Mouse (Mus musculus): ENCODE measurements around the gene Gm10447. TPM values are rescaled to one million over a fixed set of nuclear protein-coding genes. Genes with fewer than 3 reads are reported as not detected.

Gene Gm10447
- total RNA-seq, 2 experiments from 2014 or later, result not detected

DNA sequence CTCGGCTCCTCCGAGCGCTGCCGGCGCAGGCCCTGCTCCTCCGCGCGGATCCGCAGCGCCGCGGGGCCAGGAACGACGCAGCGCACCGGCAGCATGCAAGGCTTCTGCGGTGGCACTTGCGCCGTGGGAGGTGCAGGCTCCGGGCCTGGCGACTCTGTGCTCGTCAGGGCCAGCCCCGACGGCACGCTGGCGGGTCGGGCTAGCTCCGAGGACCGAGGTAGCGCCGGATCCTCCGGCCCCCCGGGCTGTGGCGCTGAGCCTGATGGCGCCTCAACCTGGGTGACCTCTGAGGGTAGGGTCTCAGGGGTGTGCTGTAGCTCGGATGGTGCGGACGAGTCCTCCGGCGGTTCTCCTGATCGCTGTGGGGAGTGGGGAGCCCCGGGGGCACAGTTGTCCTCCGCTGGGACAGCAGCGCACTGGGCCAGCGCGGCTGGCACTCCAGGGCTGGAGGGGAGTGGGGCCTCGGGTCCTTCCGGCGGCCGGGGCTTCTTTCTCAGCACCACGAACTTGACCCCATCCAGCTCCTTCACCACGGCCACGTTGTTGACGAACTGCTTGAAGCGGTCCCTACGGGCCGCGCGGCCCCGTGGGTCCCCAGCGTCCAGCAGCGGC is 22.4 kb upstream of the Gm10447 start:
- intact Hi-C loops (cut with DNase I), result no loop called here
- peak in 1 of 2 experiments; percentile 26 for DNase-seq

DNA sequence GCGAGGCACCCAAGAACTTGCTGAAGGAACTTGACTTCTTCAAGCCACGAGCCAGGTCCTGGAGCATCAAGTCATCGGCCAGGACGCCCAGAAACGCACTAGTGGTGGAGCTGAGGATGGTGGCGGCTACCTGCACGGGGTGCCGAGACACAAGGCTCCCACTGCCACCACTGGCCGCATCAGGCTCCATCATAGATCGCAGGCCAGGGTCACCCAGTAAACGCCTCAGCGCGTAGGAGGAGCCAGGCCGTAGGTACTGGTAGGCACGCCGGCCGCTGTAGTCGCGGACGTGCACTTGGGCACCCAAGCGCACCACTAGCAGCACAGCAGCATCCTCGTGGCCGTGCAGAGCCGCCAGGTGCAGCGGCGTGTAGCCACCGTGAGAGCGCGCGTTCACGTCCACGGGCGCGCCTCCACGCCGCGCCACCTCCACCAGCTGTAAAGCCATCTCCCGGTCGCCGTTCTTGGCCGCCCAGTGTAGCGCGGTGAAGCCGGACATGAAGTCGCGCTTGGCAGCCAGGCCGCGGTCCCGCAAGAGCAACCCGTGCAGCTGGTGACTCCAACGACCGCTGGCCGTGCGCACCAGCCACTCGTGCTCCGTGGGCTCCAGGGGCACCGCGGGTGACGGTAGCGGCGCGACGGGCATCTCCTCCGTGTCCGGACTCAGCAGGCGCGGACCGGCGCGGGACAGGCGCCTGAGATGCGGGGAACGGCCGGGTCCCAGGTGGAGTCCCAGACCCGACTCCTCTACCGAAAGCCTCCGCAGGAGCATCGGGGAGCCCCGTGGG is 21.7 kb upstream of the Gm10447 start:
- intact Hi-C loops (cut with DNase I), result no loop called here
- DNase-seq, result peak in 1 of 2 experiments; percentile 22

DNA sequence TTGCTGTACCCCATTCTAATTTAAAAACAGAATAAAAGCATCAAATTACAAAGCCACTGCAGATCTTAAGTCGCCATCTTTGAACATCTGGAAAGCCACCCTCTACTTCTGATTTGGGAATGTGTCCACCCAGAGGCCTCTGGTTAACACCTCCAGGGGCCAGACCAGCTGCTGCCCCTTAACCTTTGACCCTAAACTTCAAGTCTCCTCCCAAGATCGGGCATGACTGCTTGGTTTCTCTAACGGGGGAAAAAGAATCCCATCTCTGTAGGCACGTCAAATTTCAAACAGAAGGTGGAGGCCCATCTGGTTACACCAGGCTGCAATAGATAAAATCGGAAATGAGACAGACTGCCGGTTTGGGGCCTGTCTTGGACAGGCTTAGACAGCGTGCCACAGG is 20.9 kb upstream of the Gm10447 start:
- intact Hi-C loops (cut with DNase I), result no loop called here
- DNase-seq, result no peak

DNA sequence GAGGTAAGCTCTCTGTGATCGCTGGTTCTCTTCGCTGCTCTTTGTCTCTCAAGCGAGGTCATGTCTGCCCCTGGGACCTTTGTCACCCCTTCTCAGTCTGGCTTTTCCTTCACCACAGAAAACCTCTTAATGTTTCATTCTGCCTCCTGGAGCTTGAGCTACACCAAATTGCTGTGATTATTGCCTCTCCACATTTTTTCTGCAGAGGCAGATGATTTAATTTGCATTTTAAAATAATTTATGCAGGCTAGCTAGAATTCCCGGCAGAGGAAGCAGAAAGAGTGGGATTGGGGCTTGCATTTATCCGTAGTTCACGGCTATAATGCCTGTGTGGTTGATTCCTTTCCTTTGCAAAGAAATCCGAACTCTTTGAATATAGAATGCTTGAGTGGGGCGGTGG is 18.7 kb upstream of the Gm10447 start:
- intact Hi-C loops (cut with DNase I), result no loop called here
- DNase-seq, result no peak

DNA sequence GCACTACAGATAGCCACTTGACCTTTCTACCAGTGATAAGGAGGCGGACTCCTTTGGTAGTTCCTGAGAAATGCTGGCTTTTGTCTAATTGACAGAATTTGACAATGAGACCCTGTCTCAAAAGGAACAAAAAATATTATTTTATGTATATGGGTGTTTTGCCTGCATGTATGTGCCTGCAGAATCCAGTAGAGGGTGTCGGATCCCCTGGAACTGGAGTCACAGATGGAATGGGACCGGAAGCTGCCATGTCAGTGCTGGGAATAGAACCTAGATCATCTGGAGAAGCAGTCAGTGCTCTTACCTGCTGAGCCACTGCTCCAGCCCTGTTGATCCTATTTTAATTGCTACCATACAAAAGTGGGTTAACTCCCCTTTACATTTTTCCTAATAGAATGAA is 15.8 kb upstream of the Gm10447 start:
- no peak for DNase-seq
- intact Hi-C loops (cut with DNase I), result loop anchor here (5.0 kb wide), 2 partner anchors 110 to 265 kb away; no protein-coding TSS in a partner anchor

DNA sequence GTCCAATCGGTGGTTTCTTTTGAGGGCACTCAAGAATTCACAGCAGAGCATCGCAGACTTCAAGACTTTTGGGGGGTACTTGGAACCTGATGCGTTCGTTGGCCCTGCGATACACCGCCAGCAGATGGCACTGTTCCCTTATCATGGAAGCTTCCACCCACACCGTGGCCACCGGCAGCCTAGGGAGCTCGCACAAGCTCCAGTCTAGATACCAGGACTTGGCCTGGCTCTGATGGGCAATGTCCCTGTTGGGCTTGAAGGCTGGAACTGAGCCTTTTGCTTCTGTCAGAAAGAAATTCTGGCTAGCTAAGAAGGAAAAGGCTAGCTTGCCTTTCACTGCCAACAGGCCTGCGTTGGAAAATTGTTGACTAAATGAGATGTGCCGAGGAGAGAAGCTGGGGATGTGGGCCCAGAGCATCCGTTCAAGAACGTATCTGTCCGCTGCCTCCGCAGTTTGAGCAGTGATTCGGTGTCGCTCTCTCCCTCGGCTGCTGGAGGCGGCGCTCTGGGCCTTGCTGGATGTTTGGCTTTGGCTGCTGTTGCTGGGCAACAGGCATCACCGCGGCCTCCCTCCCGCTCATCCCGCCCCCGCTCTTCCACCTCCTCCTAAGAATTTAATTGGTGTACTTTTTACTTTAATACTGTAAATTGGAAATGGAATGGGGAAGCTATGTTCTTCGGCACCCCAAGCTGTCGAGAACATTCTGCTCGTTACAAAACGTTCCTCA is 13.2 kb upstream of the Gm10447 start, which contains the start of gene Gm9837:
Gene Gm9837 (minus strand): TSS at position 512 of the 728 bp plus-strand sequence.
- DNase-seq, result peak; percentile 91 to 95
- intact Hi-C loops (cut with DNase I), result loop anchor here (2.0 to 5.0 kb wide), 4 partner anchors 39 to 267 kb away; no protein-coding TSS in a partner anchor

DNA sequence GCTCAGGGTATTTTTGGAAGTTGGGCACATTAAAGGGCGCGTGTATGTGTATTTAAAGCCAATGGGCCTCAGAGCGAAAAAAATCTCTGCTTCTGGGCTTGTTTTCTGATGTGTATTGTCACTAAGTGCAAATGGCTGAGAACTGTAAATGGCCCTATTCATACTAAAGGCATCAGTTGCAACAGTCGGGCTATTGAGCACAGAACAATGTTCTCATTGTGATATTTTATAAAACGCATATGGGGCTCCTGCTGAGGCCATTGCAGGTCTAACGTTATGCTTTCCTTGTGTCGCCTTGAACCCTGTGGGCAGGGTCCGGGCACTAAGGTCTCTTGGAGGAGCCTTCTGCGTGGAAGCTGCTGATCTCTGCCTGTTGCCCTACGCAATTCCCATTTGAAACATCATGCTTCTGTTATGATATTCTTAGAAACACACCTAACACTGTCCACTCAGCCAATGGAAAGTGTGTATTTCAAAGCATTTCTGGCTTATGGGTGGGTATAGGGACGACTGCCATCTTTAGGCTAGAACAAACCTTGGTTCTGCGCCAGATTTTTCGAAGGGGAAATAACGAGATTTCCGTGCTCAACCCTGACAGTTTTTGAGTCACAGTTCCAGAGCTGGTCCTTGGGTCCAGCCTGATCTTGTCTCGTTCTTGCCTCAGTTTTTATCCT is 12.5 kb upstream of the Gm10447 start:
- intact Hi-C loops (cut with DNase I), result no loop called here
- no peak for DNase-seq

DNA sequence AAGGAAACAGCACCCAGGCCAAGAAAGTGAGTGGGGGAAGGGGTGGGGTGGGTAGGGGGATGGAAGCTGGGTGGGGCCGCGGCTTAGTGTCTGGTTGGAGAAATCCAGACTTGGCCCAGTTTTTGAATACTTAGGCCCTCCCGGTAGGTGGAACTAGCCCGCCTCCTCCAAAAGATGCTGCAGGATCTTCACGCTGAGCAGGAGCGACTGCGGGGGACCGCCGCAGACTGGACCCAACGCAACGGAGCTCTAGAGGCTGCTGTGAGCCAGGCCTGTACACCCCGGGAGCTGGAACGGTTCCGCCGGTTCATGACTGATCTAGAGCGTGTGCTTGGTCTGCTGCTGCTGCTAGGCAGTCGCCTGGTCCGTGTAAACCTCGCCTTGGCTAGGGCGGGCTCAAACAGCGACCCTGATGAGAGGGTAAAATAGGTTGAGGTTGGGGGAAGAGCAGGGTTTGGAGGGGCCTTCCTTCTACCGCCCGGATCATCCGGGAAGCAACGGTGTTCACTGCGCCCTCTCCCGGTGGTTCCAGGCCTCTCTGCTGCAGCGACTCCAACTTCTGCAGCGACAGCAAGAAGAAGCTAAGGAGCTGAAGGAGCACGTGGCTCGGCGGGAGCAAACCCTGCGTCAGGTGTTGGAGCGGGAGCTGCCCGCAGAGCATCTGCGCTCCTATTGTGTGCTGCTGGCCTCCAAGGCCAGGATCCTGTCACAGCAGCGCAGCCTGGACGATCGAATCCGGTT is 9.5 kb upstream of the Gm10447 start:
- intact Hi-C loops (cut with DNase I), result no loop called here
- peak; percentile 78 to 88 for DNase-seq

DNA sequence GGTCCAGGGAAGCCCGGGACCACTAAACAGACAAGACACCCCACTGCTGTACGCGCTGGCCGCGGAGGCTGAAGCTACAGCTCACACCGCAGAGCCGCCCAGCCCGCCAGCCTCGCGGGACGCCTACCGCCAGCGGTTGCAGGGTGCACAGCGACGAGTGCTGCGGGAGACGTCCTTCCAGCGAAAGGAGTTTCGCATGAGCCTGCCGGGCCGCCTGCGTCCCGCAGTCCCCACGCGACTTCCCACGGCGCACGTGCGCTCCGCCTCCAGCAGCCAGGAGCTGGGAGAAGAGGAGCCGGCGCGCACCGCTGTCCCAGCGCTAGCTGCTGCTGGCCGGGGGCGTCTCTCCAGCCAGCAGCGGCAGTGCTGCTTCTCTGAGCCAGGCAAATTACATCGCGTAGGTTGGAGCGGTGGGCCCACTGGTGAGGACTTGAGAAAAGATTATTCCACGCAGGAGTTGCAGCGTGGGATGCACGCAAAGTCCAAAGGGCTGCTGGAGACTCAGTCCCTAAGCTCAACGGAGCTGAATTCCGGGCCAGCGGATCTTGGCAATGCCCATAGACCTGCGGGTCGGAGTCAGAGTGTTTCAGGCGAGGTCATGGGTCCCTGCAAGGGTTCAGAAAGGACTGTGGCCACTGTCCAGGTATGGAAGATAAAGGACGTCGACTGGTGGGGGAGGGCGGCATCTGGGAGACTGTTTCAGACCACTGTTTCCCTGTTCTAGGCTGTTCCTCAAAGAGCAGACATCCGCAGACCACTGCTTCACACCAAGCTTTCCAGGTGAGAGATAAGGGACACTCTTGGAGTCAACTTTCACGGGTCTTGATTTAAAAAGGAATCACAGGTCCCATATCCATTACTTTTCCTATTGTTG is 6.9 kb upstream of the Gm10447 start:
- peak; percentile 19 to 27 for DNase-seq
- intact Hi-C loops (cut with DNase I), result no loop called here

DNA sequence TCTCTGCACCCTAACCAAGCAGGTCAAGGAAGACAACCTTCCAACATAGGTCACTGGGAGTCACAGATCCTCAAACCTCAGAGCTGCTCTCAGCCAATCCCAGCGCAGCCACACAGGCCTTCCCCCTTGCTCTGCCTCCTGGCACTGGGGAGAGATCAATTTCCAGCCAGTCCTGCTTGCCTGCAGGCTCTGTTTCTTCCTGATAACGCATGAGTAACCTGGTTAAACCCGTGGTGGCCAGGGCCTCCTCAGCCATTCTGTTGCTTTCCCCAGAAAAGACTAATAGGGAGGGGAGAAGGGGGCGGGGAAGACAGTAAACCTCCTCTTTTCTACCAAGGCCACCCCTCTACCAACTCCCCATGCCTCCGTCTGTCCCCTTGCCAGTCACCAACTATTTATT is 4.8 kb upstream of the Gm10447 start:
- intact Hi-C loops (cut with DNase I), result no loop called here
- DNase-seq, result no peak

DNA sequence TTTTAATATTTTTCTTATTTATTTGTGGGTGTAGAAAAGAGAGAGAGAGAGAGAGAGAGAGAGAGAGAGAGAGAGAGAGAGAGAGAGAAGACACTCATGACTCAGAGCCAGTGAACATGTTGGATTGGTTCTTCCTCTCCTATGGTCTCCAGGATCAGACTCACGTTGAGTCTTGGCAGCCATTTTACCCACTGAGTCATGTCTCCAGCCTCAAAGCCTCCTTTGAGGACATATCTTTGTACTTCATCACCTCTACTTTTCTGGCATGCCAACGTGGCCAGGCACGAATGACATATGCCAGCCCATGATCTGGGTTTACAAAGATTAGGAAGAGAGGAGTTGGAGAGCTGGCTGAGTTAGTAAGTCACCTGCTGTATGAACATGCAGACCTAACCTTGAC is 3.3 kb upstream of the Gm10447 start:
- intact Hi-C loops (cut with DNase I), result no loop called here
- no peak for DNase-seq

DNA sequence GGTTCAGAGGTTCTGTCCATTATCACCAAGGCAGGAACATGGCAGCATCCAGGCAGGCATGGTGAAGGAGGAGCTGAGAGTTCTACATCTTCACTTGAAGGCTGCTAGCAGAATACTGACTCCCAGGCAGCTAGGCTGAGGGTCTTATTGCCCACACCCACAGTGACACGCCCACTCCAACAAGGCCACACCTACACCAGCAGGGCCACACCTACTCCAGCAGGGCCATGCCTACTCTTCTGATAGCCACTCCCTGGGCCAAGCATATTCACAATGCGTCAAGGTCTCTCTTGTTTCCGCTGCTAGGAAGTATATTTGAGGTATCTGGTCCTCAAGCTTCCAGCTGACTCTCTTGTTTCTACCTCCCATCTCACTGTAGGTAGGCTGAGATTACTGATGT is 2.1 kb upstream of the Gm10447 start:
- DNase-seq, result no peak
- intact Hi-C loops (cut with DNase I), result no loop called here

DNA sequence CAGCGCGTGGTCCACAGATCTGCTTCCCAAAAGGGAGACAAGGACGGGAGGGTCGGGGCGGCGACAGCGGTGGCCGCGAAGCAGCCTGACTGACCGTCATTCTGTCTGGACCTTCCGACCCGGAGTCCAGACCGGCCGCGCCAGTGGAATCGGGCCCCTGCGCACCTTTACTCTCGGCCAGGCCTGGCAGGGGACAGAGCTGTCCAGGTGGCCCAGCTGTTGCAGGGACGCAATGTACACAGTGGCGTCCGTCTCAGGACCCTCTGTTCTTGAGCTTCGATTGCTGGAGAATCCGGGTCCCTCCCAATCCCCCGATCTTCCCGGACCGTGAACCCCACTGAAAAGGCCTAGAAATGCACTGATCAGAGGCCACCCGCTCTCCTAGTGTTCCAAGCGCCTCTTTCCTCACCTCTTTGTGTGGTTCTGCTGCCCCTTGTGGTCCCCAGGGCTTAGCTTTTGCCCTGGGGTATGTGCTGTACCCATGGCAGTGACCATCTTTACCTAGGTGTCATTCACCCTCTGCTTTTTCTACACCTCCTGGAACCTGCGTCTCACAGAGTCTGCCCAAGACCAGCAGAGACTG is 553 bp upstream of the Gm10447 start:
- intact Hi-C loops (cut with DNase I), result no loop called here
- no peak for DNase-seq

DNA sequence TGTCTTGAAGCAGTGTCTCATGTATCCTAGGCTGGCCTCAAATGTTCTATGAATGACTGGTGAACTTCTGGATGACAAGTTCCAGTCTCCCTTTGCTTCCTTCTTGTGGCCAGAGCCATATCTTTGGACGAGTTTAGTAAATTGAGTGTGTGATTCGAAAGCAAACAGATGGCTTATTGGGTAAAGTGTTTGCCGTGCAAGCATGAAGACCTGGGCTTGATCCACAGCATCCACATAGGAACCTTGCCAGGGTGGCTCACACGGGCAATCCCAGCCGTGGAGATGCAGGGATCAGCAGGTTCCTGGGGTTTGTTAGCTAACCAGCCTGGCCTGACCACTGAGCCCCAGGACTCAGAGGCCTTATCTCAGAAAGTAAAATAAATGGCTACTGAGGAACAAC is 3.9 kb downstream of the Gm10447 start:
- DNase-seq, result no peak
- intact Hi-C loops (cut with DNase I), result no loop called here

DNA sequence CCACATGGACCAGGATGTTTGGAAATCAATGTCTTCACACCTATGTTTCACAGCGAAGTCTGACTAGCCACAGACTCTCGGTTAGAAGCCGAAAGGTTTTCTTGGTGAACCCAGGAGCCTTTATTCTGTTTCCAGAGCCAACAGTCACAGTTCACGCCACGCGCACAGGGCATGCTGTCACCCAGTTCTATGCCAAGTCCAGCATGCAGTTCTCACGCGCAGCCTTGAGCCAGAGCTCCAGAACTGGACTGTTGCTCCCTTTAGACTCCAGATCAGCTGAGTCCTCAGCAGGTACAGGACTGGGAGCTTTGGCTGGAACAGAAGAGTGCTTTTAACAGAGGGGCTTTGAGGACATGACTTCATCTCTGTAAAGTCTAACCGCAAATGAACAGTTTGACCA is 4.5 kb downstream of the Gm10447 start:
- intact Hi-C loops (cut with DNase I), result no loop called here
- no peak for DNase-seq

DNA sequence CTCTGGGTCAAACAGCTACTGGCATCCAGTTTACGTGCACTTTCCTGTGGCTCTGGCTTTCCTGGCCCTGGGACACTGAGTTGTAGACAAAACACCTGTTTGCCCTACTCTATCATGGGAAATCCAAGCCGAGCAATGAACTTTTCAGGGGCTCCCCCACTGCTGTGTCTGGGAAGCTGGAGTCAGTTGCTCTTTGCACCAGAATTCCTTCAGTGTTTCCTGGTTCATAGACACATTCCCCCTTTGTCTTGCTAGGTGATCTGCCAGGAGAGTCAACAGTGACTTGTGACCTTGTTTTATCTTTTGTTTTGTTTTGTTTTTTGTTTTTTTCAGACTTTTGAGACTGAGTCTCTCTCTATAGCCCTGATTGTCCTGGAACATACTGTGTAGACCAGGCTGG is 5.5 kb downstream of the Gm10447 start:
- no peak for DNase-seq
- intact Hi-C loops (cut with DNase I), result loop anchor here (2.0 kb wide), 1 partner anchor 37 kb away; no protein-coding TSS in a partner anchor

DNA sequence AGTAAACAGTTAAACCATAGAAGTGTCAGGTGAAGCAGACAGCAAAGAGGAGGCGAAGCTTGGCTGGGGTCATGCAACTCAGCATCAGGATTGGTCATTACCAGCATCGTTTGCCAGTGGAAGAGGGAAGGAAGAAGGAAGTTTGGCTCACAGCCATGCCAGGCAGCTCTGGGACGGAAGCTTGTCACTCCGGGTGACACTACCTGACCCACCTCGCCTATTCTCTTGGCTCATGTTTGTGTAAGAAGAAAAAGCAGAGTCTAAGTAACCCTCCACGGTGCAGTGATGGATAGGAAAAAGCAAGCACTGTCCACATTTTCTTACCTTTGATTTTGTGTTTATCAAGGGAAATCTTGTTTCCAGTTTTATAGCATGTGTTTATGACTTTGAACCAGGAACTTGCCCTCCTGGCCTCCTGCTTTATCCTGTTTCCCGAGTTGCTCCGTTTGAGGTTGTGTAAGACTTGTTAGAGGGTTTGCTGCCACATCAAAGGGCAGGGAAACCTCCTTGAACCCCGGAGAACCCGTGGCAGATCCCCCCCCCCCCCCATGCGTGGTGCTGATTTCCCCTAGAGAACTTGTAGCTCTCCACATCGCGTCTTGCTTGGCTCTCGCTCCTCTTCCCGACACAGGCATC is 6.7 kb downstream of the Gm10447 start:
- intact Hi-C loops (cut with DNase I), result loop anchor here (2.0 kb wide), 1 partner anchor 35 kb away; no protein-coding TSS in a partner anchor
- no peak for DNase-seq

DNA sequence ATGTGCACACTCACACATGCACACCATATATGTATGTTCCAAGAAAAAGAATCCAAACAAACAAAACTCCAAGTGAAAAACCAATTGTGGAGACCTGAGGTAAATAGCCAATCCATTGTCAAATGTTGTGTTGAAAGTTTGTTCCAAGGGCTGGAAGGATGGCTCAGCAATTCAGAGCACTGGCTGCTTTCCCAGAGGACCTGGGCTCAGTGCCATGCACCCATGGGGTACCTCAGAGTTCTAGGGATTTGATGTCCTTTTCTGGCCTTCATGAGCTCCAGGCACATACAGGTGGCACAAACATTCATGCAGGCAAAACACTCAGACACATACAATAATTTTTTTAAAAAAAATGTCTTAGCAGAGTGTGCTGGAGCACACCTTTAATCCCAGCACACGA is 8.4 kb downstream of the Gm10447 start:
- peak; percentile 74 to 80 for DNase-seq
- intact Hi-C loops (cut with DNase I), result no loop called here

Measured in heart, postnatal 14 days (tissue).